Mouse (Mus musculus): ENCODE measurements around the gene Dgkh.

DNA sequence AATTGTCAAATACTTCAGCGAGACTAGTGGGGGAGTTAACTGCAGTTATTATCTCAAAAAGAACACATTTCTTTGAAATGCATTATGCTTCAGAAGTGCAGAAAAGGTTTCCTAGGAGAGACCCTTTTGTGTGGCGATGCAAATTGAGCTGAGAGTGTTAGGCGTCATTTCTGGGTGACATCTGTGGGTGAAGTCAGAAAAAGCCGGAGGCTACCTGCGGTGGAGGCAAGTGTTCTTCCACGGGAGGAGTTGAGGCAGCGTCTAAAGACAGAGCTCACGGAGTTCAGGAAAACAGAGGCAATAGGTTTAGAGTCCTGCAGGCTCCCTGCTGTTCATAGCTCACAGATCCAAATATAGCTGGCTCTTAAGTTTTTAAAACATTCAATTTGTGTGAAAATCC is 44.1 kb upstream of the Dgkh start:
- no peak for TF ChIP-seq CTCF (IDR thresholded peaks at IDR 0.05; ENCODE audit: low read depth)
- no peak for TF ChIP-seq EP300 (IDR thresholded peaks at IDR 0.05; ENCODE audit: low read depth)

All from liver, postnatal 0 days (tissue).